In genomic region chr2:29573591-29573990, GRCm38 (mm10) we compare ENCODE assay signal across 8 mouse cellular contexts. TPM values are rescaled to one million over a fixed set of nuclear protein-coding genes. Genes with fewer than 3 reads are reported as not detected.
DNase-seq lines count a peak whose midpoint lies in the region; ATAC-seq and TF ChIP-seq lines count a peak whose summit lies in the region.

No protein-coding gene starts in this region.

- no peaks in the 10 kb centered on the region for H3K79me2 ChIP-seq in heart, adult 2 months (replicated peaks; ENCODE audit: control insufficient read depth, insufficient read depth, low read length)

- peak; percentile 46; the same call in 1 of the 2 replicates for ATAC-seq in kidney, embryonic 16.5 days (ENCODE audit: low FRiP score, low TSS enrichment)
- ATAC-seq in midbrain, embryonic 12.5 days (ENCODE audit: low FRiP score, low read depth): 0 out of 2 replicates have a peak, but pooled peaks have one; percentile 27

- no peak overlapping the region for H3K9ac ChIP-seq in heart, adult 2 months (ENCODE audit: low read depth, low read length)
- no peak overlapping the region for H3K9ac ChIP-seq in ES-E14 (ENCODE audit: insufficient read depth, low read depth, low read length, poor library complexity, severe bottlenecking)
- no peak overlapping the region for H3K9ac ChIP-seq in kidney, embryonic 16.5 days (replicated peaks; ENCODE audit: low read length)
- H3K9ac ChIP-seq in midbrain, embryonic 12.5 days (replicated peaks): no peak overlapping the region

- no peak overlapping the region for H3K4me2 ChIP-seq in kidney, embryonic 16.5 days (replicated peaks; ENCODE audit: low read depth, low read length)
- no peak overlapping the region for H3K4me2 ChIP-seq in midbrain, embryonic 12.5 days (replicated peaks)

- H3K4me3 ChIP-seq in heart, adult 2 months: no peak overlapping the region
- H3K4me3 ChIP-seq in ES-E14 (ENCODE audit: insufficient read depth in 1 of 2, low read depth in 1 of 2, low read length in 2 of 2, poor library complexity in 1 of 2, severe bottlenecking in 1 of 2): 0 out of 4 replicates have a peak overlapping the region, but pooled peaks of 1 of the 2 experiments have one; percentile 12
- H3K4me3 ChIP-seq in kidney, embryonic 16.5 days (ENCODE audit: low read length): no peak overlapping the region
- H3K4me3 ChIP-seq in midbrain, embryonic 12.5 days: no peak overlapping the region

- in situ Hi-C loops in ES-E14 (cut with MboI; ENCODE audit: low sequenced_read_pairs in 2 of 2, unreplicated experiment in 2 of 2): no loop called here

- TF ChIP-seq CTCF in heart, adult 2 months (IDR thresholded peaks at IDR 0.05): no peak

- intact Hi-C loops in heart, adult 2 months (cut with DNase I): no loop called here

- H3K9me3 ChIP-seq in ES-E14 (ENCODE audit: control insufficient read depth, insufficient read depth, low read depth, low read length): no peaks in the 10 kb centered on the region
- H3K9me3 ChIP-seq in kidney, embryonic 16.5 days (ENCODE audit: low read length): no peaks in the 10 kb centered on the region
- no peaks in the 10 kb centered on the region for H3K9me3 ChIP-seq in midbrain, embryonic 12.5 days

- WGBS in heart, adult 2 months: 11% methylated on average over 5 of the region's 5 CpGs
- WGBS in kidney, embryonic 16.5 days: 9% methylated on average over 5 of the region's 5 CpGs
- WGBS in midbrain, embryonic 12.5 days: 5% methylated on average over 5 of the region's 5 CpGs

- H3K27ac ChIP-seq in heart, adult 2 months: no peak overlapping the region
- H3K27ac ChIP-seq in ES-E14 (ENCODE audit: insufficient read depth, low read depth, low read length, poor library complexity, severe bottlenecking): no peak overlapping the region
- H3K27ac ChIP-seq in kidney, embryonic 16.5 days (ENCODE audit: low read length): no peak overlapping the region
- peak overlapping the region; percentile 62 for H3K27ac ChIP-seq in midbrain, embryonic 12.5 days (replicated peaks)

- no peaks in the 10 kb centered on the region for H3K4me1 ChIP-seq in heart, adult 2 months (ENCODE audit: control insufficient read depth, insufficient read depth, low read length)
- H3K4me1 ChIP-seq in ES-E14 (ENCODE audit: control insufficient read depth in 2 of 2, insufficient read depth in 2 of 2, low read length in 2 of 2, poor library complexity in 1 of 2): peaks cover 5 to 14% of the 10 kb centered on the region in 2 experiments; a peak in 3 of 4 replicates
- H3K4me1 ChIP-seq in kidney, embryonic 16.5 days (ENCODE audit: insufficient read depth, low read length): no peaks in the 10 kb centered on the region
- H3K4me1 ChIP-seq in midbrain, embryonic 12.5 days: peaks cover 29% of the 10 kb centered on the region

- TF ChIP-seq POLR2A in heart, adult 2 months (IDR thresholded peaks at IDR 0.05; ENCODE audit: insufficient read depth, low read depth, low read length): no peak

- DNase-seq in heart, adult 2 months: peak; percentile 21 to 55
- DNase-seq in heart, adult 11 months: no peak
- DNase-seq in ES-E14 (ENCODE audit: low read depth, low spot score): peak; percentile 82
- DNase-seq in embryo, embryonic 11.5 days (ENCODE audit: low read depth, low spot score): peak; percentile 79
- DNase-seq in urinary bladder, postnatal 4 days (ENCODE audit: low spot score in 2 of 2): peak; percentile 33 to 72
- DNase-seq in layer of hippocampus, adult 9-10 months (ENCODE audit: low spot score): no peak

- no peaks in the 10 kb centered on the region for H3K36me3 ChIP-seq in heart, adult 2 months (ENCODE audit: control insufficient read depth, insufficient read depth, low read length)
- no peaks in the 10 kb centered on the region for H3K36me3 ChIP-seq in ES-E14 (ENCODE audit: control insufficient read depth, insufficient read depth, low read length, poor library complexity, severe bottlenecking)
- no peaks in the 10 kb centered on the region for H3K36me3 ChIP-seq in kidney, embryonic 16.5 days (ENCODE audit: insufficient read depth, low read length)
- H3K36me3 ChIP-seq in midbrain, embryonic 12.5 days: no peaks in the 10 kb centered on the region

- TF ChIP-seq EP300 in heart, adult 2 months (IDR thresholded peaks at IDR 0.05; ENCODE audit: insufficient read depth, low read depth, low read length): no peak

- no peaks in the 10 kb centered on the region for H3K27me3 ChIP-seq in heart, adult 2 months (ENCODE audit: control insufficient read depth, insufficient read depth, low read length)
- H3K27me3 ChIP-seq in kidney, embryonic 16.5 days (ENCODE audit: insufficient read depth, low read length): no peaks in the 10 kb centered on the region
- H3K27me3 ChIP-seq in midbrain, embryonic 12.5 days: peaks cover 10% of the 10 kb centered on the region; the same call in 1 of the 2 replicates

TF ChIP-seq in ES-E14, 5 proteins besides CTCF, POLR2A, EP300 and RAD21:
- no peak for TF ChIP-seq ZC3H11A (IDR thresholded peaks at IDR 0.05; ENCODE audit: borderline replicate concordance, low read depth, low read length)
- TF ChIP-seq CHD2 (IDR thresholded peaks at IDR 0.05; ENCODE audit: low read depth, low read length): no peak
- TF ChIP-seq MAFK (IDR thresholded peaks at IDR 0.05; ENCODE audit: insufficient read depth, low read depth, low read length): no peak
- no peak for TF ChIP-seq ZNF384 (IDR thresholded peaks at IDR 0.05; ENCODE audit: low read depth, low read length)
- no peak for TF ChIP-seq HCFC1 (IDR thresholded peaks at IDR 0.05; ENCODE audit: borderline replicate concordance, insufficient read depth, low read length)

RNA-seq across cellular contexts. Expression of gene Rapgef1, which starts 45.9 kb away (rescaled TPM):
- total RNA-seq in heart, adult 2 months (2021): 100 to 1,000 TPM in 1 of 2 experiments, 10 to 100 TPM in 1; 96.7 to 116 TPM
- 65.0 and 86.1 TPM in 2 replicates for polyA plus RNA-seq in heart, adult 2 months (2012; rRNA removed)
- total RNA-seq in ES-E14 (2012; rRNA removed): 48.5 and 54.6 TPM in 2 replicates
- polyA plus RNA-seq in kidney, embryonic 16.5 days (2015; fragmentation: Nextera tagmentation; extraction: Ambion mirVana): 13.3 and 13.6 TPM in 2 replicates
- 22.5 and 24.1 TPM in 2 replicates for polyA plus RNA-seq in midbrain, embryonic 12.5 days (2016; fragmentation: Nextera tagmentation; extraction: Ambion mirVana)

Comparison
In these comparisons a context has a peak if more than half of its experiments do, and no peak if none do; other contexts are left out.
1. DNase-seq: peak in heart, adult 2 months (2 of 2), ES-E14 (single experiment), embryo, embryonic 11.5 days (single experiment) and urinary bladder, postnatal 4 days (2 of 2); none in heart, adult 11 months (single experiment) and layer of hippocampus, adult 9-10 months (single experiment).